Mouse (Mus musculus) ES-E14 (cell line): Measurements from ENCODE around the gene Tdrd5. TPM values are rescaled to one million over a fixed set of nuclear protein-coding genes. Genes with fewer than 3 reads are reported as not detected.

ENCODE experiments used
- DNase-seq: peaks from one replicate; pipeline ENCODE4 v3.0.0-alpha.2; 2013; ENCODE audit warnings: low read depth, low spot score
- H3K27ac ChIP-seq: 2 replicates; pipeline ENCODE4 v1.5.1; 2012; ENCODE audit warnings: low read depth, mild to moderate bottlenecking, low read length, moderate library complexity, mixed read lengths; ENCODE audit not compliant: poor library complexity, insufficient read depth, severe bottlenecking
- H3K36me3 ChIP-seq: 2 replicates; pipeline ENCODE4 v1.6.1; 2012; ENCODE audit warnings: mild to moderate bottlenecking, low read length, moderate library complexity, mixed read lengths; ENCODE audit not compliant: control insufficient read depth, poor library complexity, insufficient read depth, severe bottlenecking
- H3K4me1 ChIP-seq, 2 experiments: fragments of 150-350 bp in 1 of 2; sonication (generic) in 1 of 2; 2 replicates each; pipeline ENCODE4 v1.6.1; 2012; ENCODE audit warnings: low read length in 2 of 2, mild to moderate bottlenecking in 1 of 2, mixed read lengths in 1 of 2; ENCODE audit not compliant: control insufficient read depth in 2 of 2, insufficient read depth in 2 of 2, poor library complexity in 1 of 2
- H3K4me3 ChIP-seq, 2 experiments: fragments of 150-350 bp in 1 of 2; sonication (generic) in 1 of 2; 2 replicates each; pipeline ENCODE4 v1.5.1; 2012; ENCODE audit warnings: low read length in 2 of 2, low read depth in 1 of 2, mild to moderate bottlenecking in 1 of 2, mixed read lengths in 1 of 2; ENCODE audit not compliant: insufficient read depth in 1 of 2, poor library complexity in 1 of 2, severe bottlenecking in 1 of 2
- H3K9ac ChIP-seq: 2 replicates; pipeline ENCODE4 v1.6.1; 2012; ENCODE audit warnings: low read depth, mild to moderate bottlenecking, low read length, mixed read lengths; ENCODE audit not compliant: poor library complexity, insufficient read depth, severe bottlenecking
- H3K9me3 ChIP-seq: fragments of 150-350 bp; sonication (generic); 2 replicates; pipeline ENCODE4 v1.6.1; 2012; ENCODE audit warnings: low read depth, mild to moderate bottlenecking, low read length; ENCODE audit not compliant: control insufficient read depth, insufficient read depth
- CHD2 ChIP-seq: IDR thresholded peaks from 2 replicates; pipeline ENCODE4 v1.6.1; 2014; ENCODE audit warnings: mild to moderate bottlenecking, low read depth, low read length, inconsistent platforms
- HCFC1 ChIP-seq: IDR thresholded peaks from 2 replicates; pipeline ENCODE4 v1.6.1; 2012; ENCODE audit warnings: low read length, inconsistent platforms, borderline replicate concordance; ENCODE audit not compliant: insufficient read depth
- MAFK ChIP-seq: IDR thresholded peaks from 2 replicates; pipeline ENCODE4 v1.6.1; 2014; ENCODE audit warnings: mild to moderate bottlenecking, low read depth, low read length, inconsistent platforms; ENCODE audit not compliant: insufficient read depth
- ZC3H11A ChIP-seq: IDR thresholded peaks from 2 replicates; pipeline ENCODE4 v1.6.1; 2012; ENCODE audit warnings: low read depth, mild to moderate bottlenecking, inconsistent platforms, low read length, borderline replicate concordance
- ZNF384 ChIP-seq: IDR thresholded peaks from 2 replicates; pipeline ENCODE4 v1.6.1; 2012; ENCODE audit warnings: low read depth, low read length, inconsistent platforms
- in situ Hi-C, 2 experiments: fragments of 600-800 bp; cut with MboI; formaldehyde crosslinking; loops; one replicate each; pipeline ENCODE4 v1.15.1; 2025; ENCODE audit warnings: low sequenced_read_pairs in 2 of 2, inconsistent platforms in 1 of 2; ENCODE audit not compliant: unreplicated experiment in 2 of 2
- total RNA-seq: library from RNA; depleted of rRNA; stranded (reverse); fragments of 300-350 nt; gene quantifications from 2 replicates; pipeline ENCODE4 v1.2.3, GENCODE M21; 2012

Gene Tdrd5
- total RNA-seq, 1 experiment, result 1.7 TPM

- Histone ChIP-seq H3K27ac (no peak overlapping the region), H3K36me3 (no peaks in the 10 kb centered on the region), H3K4me3 (no peak overlapping the region), H3K4me1 (no peaks in the 10 kb centered on the region), H3K9ac (no peak overlapping the region), H3K9me3 (no peaks in the 10 kb centered on the region)
- TF ChIP-seq CHD2 (no peak), HCFC1 (no peak), ZC3H11A (no peak), ZNF384 (no peak), MAFK (no peak)
- in situ Hi-C loops, result no loop called here
- no peak for DNase-seq
Measured at GRCm38 (mm10) chr1:156231122-156231521, 72.3 kb downstream of the Tdrd5 start.

- in situ Hi-C loops, result no loop called here
- Histone ChIP-seq H3K9me3 (no peaks in the 10 kb centered on the region), H3K4me3 (no peak overlapping the region), H3K36me3 (no peaks in the 10 kb centered on the region), H3K27ac (no peak overlapping the region), H3K4me1 (no peaks in the 10 kb centered on the region), H3K9ac (no peak overlapping the region)
- TF ChIP-seq MAFK (no peak), ZNF384 (no peak), ZC3H11A (no peak), CHD2 (no peak), HCFC1 (no peak)
- no peak for DNase-seq
Measured at GRCm38 (mm10) chr1:156230339-156231089, 73.0 kb downstream of the Tdrd5 start.

GRCm38 (mm10) chr1:156229448-156229847, 74.0 kb downstream of the Tdrd5 start:
- Histone ChIP-seq H3K36me3 (no peaks in the 10 kb centered on the region), H3K9me3 (no peaks in the 10 kb centered on the region), H3K4me3 (no peak overlapping the region), H3K9ac (no peak overlapping the region), H3K27ac (no peak overlapping the region), H3K4me1 (no peaks in the 10 kb centered on the region)
- no peak for TF ChIP-seq HCFC1
- TF ChIP-seq ZC3H11A, result 0 out of 2 replicates have a peak, but pooled peaks have one; percentile 43
- no peak for DNase-seq
- in situ Hi-C loops, result no loop called here

GRCm38 (mm10) chr1:156228728-156229127, 74.7 kb downstream of the Tdrd5 start:
- Histone ChIP-seq H3K27ac (no peak overlapping the region), H3K9me3 (no peaks in the 10 kb centered on the region), H3K36me3 (no peaks in the 10 kb centered on the region), H3K4me1 (no peaks in the 10 kb centered on the region), H3K4me3 (no peak overlapping the region), H3K9ac (no peak overlapping the region)
- no peak for TF ChIP-seq ZNF384
- no peak for TF ChIP-seq HCFC1
- TF ChIP-seq CHD2, result no peak
- no peak for TF ChIP-seq MAFK
- no peak for TF ChIP-seq ZC3H11A
- in situ Hi-C loops, result no loop called here
- DNase-seq, result no peak

GRCm38 (mm10) chr1:156226903-156227302, 76.6 kb downstream of the Tdrd5 start:
- Histone ChIP-seq H3K9me3 (no peaks in the 10 kb centered on the region), H3K27ac (no peak overlapping the region), H3K9ac (no peak overlapping the region), H3K4me1 (no peaks in the 10 kb centered on the region), H3K36me3 (no peaks in the 10 kb centered on the region), H3K4me3 (no peak overlapping the region)
- TF ChIP-seq CHD2, result no peak
- TF ChIP-seq MAFK, result no peak
- TF ChIP-seq HCFC1, result no peak
- TF ChIP-seq ZNF384, result no peak
- TF ChIP-seq ZC3H11A, result no peak
- in situ Hi-C loops, result no loop called here
- no peak for DNase-seq
